Mouse (Mus musculus) embryonic fibroblast, embryonic 13.5 days (primary cell): ENCODE data around the gene Unc13a. TPM values are rescaled to one million over a fixed set of nuclear protein-coding genes. Genes with fewer than 3 reads are reported as not detected.

Source experiments
- H3K27ac ChIP-seq: 2 replicates; pipeline ENCODE4 v1.5.1; 2012; ENCODE audit warnings: low read length, control low read depth, inconsistent platforms; ENCODE audit not compliant: insufficient read depth
- H3K4me1 ChIP-seq: 2 replicates; pipeline ENCODE4 v1.6.1; 2011; ENCODE audit warnings: low read length; ENCODE audit not compliant: control insufficient read depth, insufficient read depth
- H3K4me3 ChIP-seq: 2 replicates; pipeline ENCODE4 v1.5.1; 2011; ENCODE audit warnings: mild to moderate bottlenecking, control low read depth, low read length; ENCODE audit not compliant: insufficient read depth
- CTCF ChIP-seq: IDR thresholded peaks from 2 replicates; pipeline ENCODE4 v1.5.1; 2011; ENCODE audit warnings: mild to moderate bottlenecking, control low read depth, low read length, moderate library complexity, borderline replicate concordance; ENCODE audit not compliant: insufficient read depth
- POLR2A ChIP-seq: IDR thresholded peaks from 2 replicates; pipeline ENCODE4 v1.6.1; 2011; ENCODE audit warnings: low read depth, mild to moderate bottlenecking, control low read depth, low read length, moderate library complexity
- polyA plus RNA-seq: library from polyadenylated mRNA; stranded (reverse); fragments of >200 nt; gene quantifications from 2 replicates; pipeline ENCODE4 v1.2.4, GENCODE M21; 2011; ENCODE audit warnings: low read depth; ENCODE audit not compliant: missing spikeins, insufficient read length

The Unc13a gene
- polyA plus RNA-seq, 1 experiment: 1.9 TPM

GRCm38 (mm10) chr8:71601939-71602665 is 69.5 kb downstream of the Unc13a start:
- no peak for TF ChIP-seq POLR2A
- TF ChIP-seq CTCF: no peak
- Histone ChIP-seq H3K4me1 (no peaks in the 10 kb centered on the region), H3K27ac (no peak overlapping the region), H3K4me3 (no peak overlapping the region)

GRCm38 (mm10) chr8:71598841-71599240 is 72.7 kb downstream of the Unc13a start:
- Histone ChIP-seq H3K27ac (no peak overlapping the region), H3K4me1 (no peaks in the 10 kb centered on the region), H3K4me3 (no peak overlapping the region)
- TF ChIP-seq POLR2A (no peak), CTCF (no peak)

- no peak for TF ChIP-seq CTCF
- no peak for TF ChIP-seq POLR2A
- no peak overlapping the region for H3K4me3 ChIP-seq
- no peak overlapping the region for H3K27ac ChIP-seq
- no peaks in the 10 kb centered on the region for H3K4me1 ChIP-seq
Measured at GRCm38 (mm10) chr8:71598375-71598774, 73.2 kb downstream of the Unc13a start.

GRCm38 (mm10) chr8:71597451-71597850 is 74.1 kb downstream of the Unc13a start, which contains the start of gene Fam129c:
Fam129c (plus strand) TSS chr8:71597648.
- peaks cover 5% of the 10 kb centered on the region for H3K4me1 ChIP-seq
- no peak within 1 kb of the TSS for H3K4me3 ChIP-seq
- TF ChIP-seq CTCF: no peak
- no peak for TF ChIP-seq POLR2A
- no peak within 1 kb of the TSS for H3K27ac ChIP-seq

GRCm38 (mm10) chr8:71596798-71597197 is 74.8 kb downstream of the Unc13a start:
- Histone ChIP-seq H3K4me1 (peaks cover 5% of the 10 kb centered on the region), H3K27ac (no peak overlapping the region), H3K4me3 (no peak overlapping the region)
- TF ChIP-seq POLR2A (peak; percentile 14; the same call in 1 of the 2 replicates), CTCF (no peak)

GRCm38 (mm10) chr8:71596384-71596783 is 75.2 kb downstream of the Unc13a start:
- TF ChIP-seq POLR2A (no peak), CTCF (no peak)
- Histone ChIP-seq H3K4me3 (no peak overlapping the region), H3K27ac (no peak overlapping the region), H3K4me1 (peaks cover 5% of the 10 kb centered on the region)

GRCm38 (mm10) chr8:71595862-71596261 is 75.7 kb downstream of the Unc13a start:
- no peak overlapping the region for H3K4me3 ChIP-seq
- H3K4me1 ChIP-seq: peaks cover 8% of the 10 kb centered on the region
- TF ChIP-seq POLR2A (no peak), CTCF (peak; percentile 99)
- H3K27ac ChIP-seq: no peak overlapping the region

GRCm38 (mm10) chr8:71594324-71594722 is 77.2 kb downstream of the Unc13a start:
- Histone ChIP-seq H3K4me1 (peaks cover 9% of the 10 kb centered on the region), H3K27ac (no peak overlapping the region)
- no peak for TF ChIP-seq CTCF
- no peak for TF ChIP-seq POLR2A

GRCm38 (mm10) chr8:71593556-71594323 is 77.8 kb downstream of the Unc13a start:
- TF ChIP-seq POLR2A (no peak; the same call in none of the 2 replicates), CTCF (no peak)
- Histone ChIP-seq H3K4me1 (peaks cover 9% of the 10 kb centered on the region), H3K27ac (no peak overlapping the region), H3K4me3 (no peak overlapping the region)

More at GRCm38 (mm10) chr8:71594324-71594722, 77.2 kb downstream of the Unc13a start:
- H3K4me3 ChIP-seq: no peak overlapping the region

GRCm38 (mm10) chr8:71592374-71593170 is 79.0 kb downstream of the Unc13a start:
- H3K4me3 ChIP-seq: peak overlapping the region; percentile 73
- peaks cover 9% of the 10 kb centered on the region for H3K4me1 ChIP-seq
- TF ChIP-seq POLR2A: 0 out of 2 replicates have a peak, but pooled peaks have one; percentile 7
- no peak for TF ChIP-seq CTCF
- H3K27ac ChIP-seq: peak overlapping the region; percentile 91
